Mouse (Mus musculus) testis, adult 2 months (tissue): ENCODE data around the gene Dnah2. TPM values are rescaled to one million over a fixed set of nuclear protein-coding genes. Genes with fewer than 3 reads are reported as not detected.

Source experiments
- H3K27ac ChIP-seq: fragments of 200-500 bp; 2 replicates; pipeline ENCODE4 v1.5.1; 2012; ENCODE audit warnings: low read depth, low read length; ENCODE audit not compliant: control insufficient read depth, insufficient read depth
- H3K27me3 ChIP-seq: fragments of 200-500 bp; 2 replicates; pipeline ENCODE4 v1.6.1; 2012; ENCODE audit warnings: mild to moderate bottlenecking, low read length, moderate library complexity; ENCODE audit not compliant: control insufficient read depth, insufficient read depth
- H3K36me3 ChIP-seq: fragments of 200-500 bp; 2 replicates; pipeline ENCODE4 v1.6.1; 2012; ENCODE audit warnings: mild to moderate bottlenecking, low read length; ENCODE audit not compliant: control insufficient read depth, insufficient read depth
- H3K4me1 ChIP-seq: fragments of 200-500 bp; 2 replicates; pipeline ENCODE4 v1.6.1; 2012; ENCODE audit warnings: low read length; ENCODE audit not compliant: control insufficient read depth, insufficient read depth
- H3K4me3 ChIP-seq: fragments of 200-500 bp; 2 replicates; pipeline ENCODE4 v1.5.1; 2012; ENCODE audit warnings: low read depth, mild to moderate bottlenecking, low read length, moderate library complexity, mixed read lengths; ENCODE audit not compliant: control insufficient read depth
- CTCF ChIP-seq: fragments of 200-500 bp; IDR thresholded peaks from 2 replicates; pipeline ENCODE4 v1.5.1; 2012; ENCODE audit warnings: low read depth, mild to moderate bottlenecking, inconsistent platforms, low read length, moderate library complexity; ENCODE audit not compliant: control insufficient read depth, insufficient read depth, insufficient replicate concordance
- POLR2A ChIP-seq: fragments of 200-500 bp; IDR thresholded peaks from 2 replicates; pipeline ENCODE4 v1.6.1; 2012; ENCODE audit warnings: low read depth, mild to moderate bottlenecking, inconsistent platforms, low read length, moderate library complexity; ENCODE audit not compliant: control insufficient read depth
- polyA plus RNA-seq: library from polyadenylated mRNA; depleted of rRNA; stranded (reverse); fragments of >200 nt; gene quantifications from 2 replicates; pipeline ENCODE4 v1.2.3, GENCODE M21; 2012

Gene Dnah2
- polyA plus RNA-seq, 1 experiment = 39.3 TPM

DNA sequence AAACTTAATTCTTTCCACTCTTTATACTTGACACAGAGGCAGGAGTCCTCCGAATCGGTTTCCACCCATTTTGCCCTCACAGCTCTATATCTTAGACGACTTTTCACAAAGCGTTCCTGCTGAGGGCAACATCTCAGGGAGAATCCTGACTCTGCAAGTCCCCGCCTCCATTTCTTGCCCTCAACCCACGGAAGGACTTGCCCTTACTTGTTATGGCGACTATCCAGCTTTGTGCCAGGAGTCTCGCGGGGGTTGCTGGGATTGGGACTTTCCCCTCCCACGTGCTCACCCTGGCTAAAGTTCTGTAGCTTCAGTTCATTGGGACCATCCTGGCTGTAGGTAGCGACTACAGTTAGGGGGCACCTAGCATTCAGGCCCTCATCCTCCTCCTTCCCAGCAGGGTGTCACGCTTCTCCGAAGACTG is 31.2 kb upstream of the Dnah2 start, which contains the start of the genes Wrap53 and Trp53:
Gene Wrap53 (minus strand): TSS at position 165 of the 424 bp plus-strand sequence.
Gene Trp53 (plus strand): TSS at position 269 of the 424 bp plus-strand sequence.
- H3K36me3 ChIP-seq = no peaks in the 10 kb centered on the region; the same call in 1 of the 2 replicates
- H3K4me3 ChIP-seq = peak within 1 kb of the TSS; percentile 91
- peak within 1 kb of the TSS; percentile 89 for H3K27ac ChIP-seq
- TF ChIP-seq POLR2A (peak; percentile 84; the same call in 1 of the 2 replicates), CTCF (no peak)
- peaks cover 16% of the 10 kb centered on the region for H3K4me1 ChIP-seq
- H3K27me3 ChIP-seq = no peaks in the 10 kb centered on the region

DNA sequence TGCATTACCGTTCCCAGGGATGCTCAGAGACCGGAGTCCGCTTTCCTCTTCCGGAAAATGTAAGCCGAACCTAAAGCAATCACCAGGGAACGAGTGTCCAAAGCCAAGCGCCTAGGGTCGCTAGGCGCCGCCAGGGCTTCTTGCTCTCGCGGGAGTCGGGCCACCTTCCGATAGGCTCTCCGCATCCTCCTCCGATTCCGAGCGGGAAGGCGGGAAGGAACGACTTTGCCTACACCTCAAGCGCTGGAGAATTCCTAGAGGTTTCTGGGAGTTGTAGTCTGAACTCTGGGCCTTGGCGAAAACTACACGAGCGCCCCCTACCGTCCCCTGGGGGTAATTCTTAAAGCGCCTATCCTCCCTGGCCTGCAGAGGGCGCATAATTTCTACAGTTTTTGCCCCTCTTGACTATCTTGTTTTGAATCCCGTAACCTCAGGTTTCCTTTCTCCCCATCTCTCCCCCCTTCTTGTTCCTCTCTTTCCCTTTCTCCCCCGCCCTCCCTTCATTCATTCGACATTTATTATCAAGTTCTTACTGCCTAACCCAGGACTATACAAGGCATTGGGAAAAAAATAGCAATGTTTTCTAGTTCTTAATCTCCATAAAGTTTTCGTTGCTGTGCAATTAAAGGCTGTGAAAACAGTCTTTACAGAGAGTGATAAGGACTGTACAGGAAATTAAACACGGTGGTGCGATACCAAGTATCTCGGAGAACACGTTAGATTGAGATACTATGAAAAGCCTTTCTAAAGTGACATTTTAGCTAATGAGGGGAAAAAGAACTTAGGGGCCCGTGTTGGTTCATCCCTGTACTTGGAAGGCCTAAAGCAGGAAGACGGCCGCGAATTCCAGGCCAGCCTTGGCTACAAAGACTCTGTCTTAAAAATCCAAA is 30.5 kb upstream of the Dnah2 start:
- TF ChIP-seq CTCF (peak; percentile 97), POLR2A (peak; percentile 60; the same call in 1 of the 2 replicates)
- Histone ChIP-seq H3K27me3 (no peaks in the 10 kb centered on the region), H3K4me3 (peak overlapping the region; percentile 91), H3K27ac (peak overlapping the region; percentile 89), H3K36me3 (no peaks in the 10 kb centered on the region; the same call in 1 of the 2 replicates), H3K4me1 (peaks cover 16% of the 10 kb centered on the region)

DNA sequence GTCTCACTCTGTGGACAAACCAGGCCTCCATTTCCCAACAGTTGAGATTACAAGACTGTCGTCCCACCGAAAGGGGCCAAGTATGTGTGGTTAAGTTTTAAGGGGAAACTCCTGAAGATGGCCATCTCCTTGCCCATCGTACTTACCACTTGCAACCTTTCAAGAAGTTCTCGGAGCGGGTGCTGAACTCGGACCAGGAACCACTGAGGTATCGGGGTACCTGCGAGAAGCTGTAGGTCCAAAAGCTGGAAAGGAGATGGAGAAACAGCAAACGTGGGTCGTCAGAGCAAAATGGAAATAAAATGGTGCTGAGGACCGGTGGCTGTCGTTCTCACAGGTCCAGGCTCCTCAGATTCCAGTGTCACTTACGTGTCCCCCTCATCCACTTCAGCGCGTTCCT is 29.4 kb upstream of the Dnah2 start:
- peaks cover 1% of the 10 kb centered on the region; the same call in 1 of the 2 replicates for H3K36me3 ChIP-seq
- H3K27me3 ChIP-seq = no peaks in the 10 kb centered on the region
- H3K4me1 ChIP-seq = peaks cover 16% of the 10 kb centered on the region
- peak overlapping the region; percentile 91 for H3K4me3 ChIP-seq
- H3K27ac ChIP-seq = peak overlapping the region; percentile 65
- TF ChIP-seq CTCF (no peak), POLR2A (no peak)

DNA sequence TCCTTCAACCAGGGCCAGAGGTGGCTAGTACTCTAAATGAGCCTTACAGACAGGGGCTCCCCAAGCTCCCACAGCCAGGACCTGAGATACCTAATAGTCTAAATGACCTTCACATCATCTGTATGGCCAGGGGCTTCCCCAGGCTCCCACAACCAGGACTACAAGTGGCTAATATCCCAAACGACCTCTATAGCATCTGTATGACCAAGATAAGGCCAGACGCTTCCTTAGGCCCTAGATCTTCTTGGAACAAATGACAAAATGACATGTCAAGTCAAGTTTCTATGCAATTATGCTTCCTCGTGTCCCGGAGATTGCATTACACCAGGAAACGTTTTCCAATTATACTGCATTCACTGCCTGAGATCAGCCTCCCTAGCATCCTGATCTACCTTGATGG is 27.4 kb upstream of the Dnah2 start:
- H3K36me3 ChIP-seq = peaks cover 1% of the 10 kb centered on the region; the same call in 1 of the 2 replicates
- H3K4me1 ChIP-seq = peaks cover 9% of the 10 kb centered on the region
- H3K27me3 ChIP-seq = no peaks in the 10 kb centered on the region
- H3K4me3 ChIP-seq = no peak overlapping the region
- no peak for TF ChIP-seq CTCF
- no peak for TF ChIP-seq POLR2A
- H3K27ac ChIP-seq = no peak overlapping the region

DNA sequence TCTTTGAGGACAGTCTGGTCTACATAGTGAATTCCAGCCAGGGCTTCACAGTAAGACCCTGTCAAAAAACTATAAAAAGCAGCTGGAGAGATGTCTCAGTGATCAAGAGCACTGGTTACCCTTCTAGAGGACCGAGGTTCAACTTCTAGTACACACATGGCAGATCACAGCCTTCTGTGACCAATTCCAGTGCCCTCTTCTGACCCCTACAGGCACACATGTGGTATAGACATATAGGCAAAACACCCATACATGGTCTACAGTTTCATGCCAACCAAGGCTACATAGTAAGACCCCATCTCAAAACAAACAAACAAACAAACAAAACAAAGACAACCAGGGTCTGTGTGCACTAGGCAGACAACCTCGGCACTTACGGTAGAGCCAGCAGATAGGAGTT is 26.3 kb upstream of the Dnah2 start:
- Histone ChIP-seq H3K4me1 (peaks cover 9% of the 10 kb centered on the region), H3K4me3 (no peak overlapping the region), H3K27me3 (no peaks in the 10 kb centered on the region), H3K27ac (no peak overlapping the region), H3K36me3 (peaks cover 1% of the 10 kb centered on the region; the same call in 1 of the 2 replicates)
- TF ChIP-seq POLR2A = no peak
- no peak for TF ChIP-seq CTCF

DNA sequence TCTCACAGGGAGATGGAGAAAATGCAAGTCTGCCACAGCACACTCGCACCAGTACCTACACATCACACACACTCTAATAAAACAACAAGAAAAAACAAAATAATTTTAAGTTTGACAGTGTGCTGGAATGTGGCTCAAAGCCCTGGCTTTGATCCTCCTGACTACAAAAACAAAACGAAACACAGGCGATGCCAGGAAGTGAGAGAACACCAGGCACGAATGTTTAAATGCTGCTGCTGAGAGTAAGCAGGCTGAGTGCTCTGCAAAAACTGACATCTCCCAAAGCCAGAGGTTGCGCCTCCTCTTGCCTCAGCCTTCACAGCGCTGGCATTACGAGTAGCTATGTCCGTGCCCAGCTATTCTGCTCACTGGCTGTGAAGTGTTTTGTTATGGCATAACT is 16.2 kb upstream of the Dnah2 start:
- Histone ChIP-seq H3K27me3 (no peaks in the 10 kb centered on the region), H3K36me3 (no peaks in the 10 kb centered on the region; the same call in 1 of the 2 replicates), H3K27ac (no peak overlapping the region), H3K4me3 (no peak overlapping the region), H3K4me1 (peaks cover 6% of the 10 kb centered on the region)
- TF ChIP-seq POLR2A (no peak), CTCF (no peak)

DNA sequence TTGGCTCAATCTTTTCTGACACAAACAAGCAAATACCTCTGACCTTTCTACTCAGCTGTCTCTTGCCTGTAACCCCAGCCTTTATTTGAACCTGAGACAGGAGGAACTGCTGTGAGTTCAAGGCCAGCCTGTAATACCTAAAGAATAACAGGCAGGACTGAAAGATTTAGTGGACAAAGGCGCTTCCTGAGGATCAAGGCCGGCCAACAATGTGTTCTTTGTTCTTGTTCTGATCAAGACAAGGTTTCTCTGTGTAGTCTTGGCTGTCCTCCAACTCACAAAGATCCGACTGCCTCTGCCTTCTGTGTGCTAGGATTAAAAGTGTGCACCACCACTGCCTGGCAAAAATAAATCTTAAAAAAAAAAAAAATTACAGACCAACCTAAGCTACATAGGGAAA is 15.5 kb upstream of the Dnah2 start:
- Histone ChIP-seq H3K36me3 (no peaks in the 10 kb centered on the region; the same call in 1 of the 2 replicates), H3K4me3 (no peak overlapping the region), H3K27ac (no peak overlapping the region), H3K4me1 (peaks cover 13% of the 10 kb centered on the region), H3K27me3 (no peaks in the 10 kb centered on the region)
- TF ChIP-seq CTCF (no peak), POLR2A (no peak)
